Mouse (Mus musculus): ENCODE results near the gene Hdac9.

GRCm38 (mm10) chr12:34791213-34792112 lies 125.4 kb downstream of the Hdac9 start:
- no peak for TF ChIP-seq POLR2A (IDR thresholded peaks at IDR 0.05; ENCODE audit: control insufficient read depth in 1 of 2, insufficient read depth in 1 of 2, low read depth in 1 of 2, low read length in 2 of 2, poor library complexity in 1 of 2)
- no peak for TF ChIP-seq KAT2A (conservative IDR thresholded peaks at IDR 0.05; ENCODE audit: low read depth, low read length)
- no peak for TF ChIP-seq USF2 (IDR thresholded peaks at IDR 0.05; ENCODE audit: borderline replicate concordance in 1 of 2, insufficient read depth in 1 of 2, low read depth in 1 of 2, low read length in 2 of 2)
- no peak for TF ChIP-seq CTCF (IDR thresholded peaks at IDR 0.05 in 2 of 3, conservative IDR thresholded peaks at IDR 0.05 in 1 of 3; ENCODE audit: control insufficient read depth in 1 of 3, insufficient read depth in 1 of 3, low read depth in 2 of 3, low read length in 3 of 3, poor library complexity in 1 of 3, severe bottlenecking in 1 of 3)
- no peak for TF ChIP-seq EP300 (IDR thresholded peaks at IDR 0.05; ENCODE audit: low read depth in 1 of 2, low read length in 2 of 2)
- no peak for TF ChIP-seq JUND (IDR thresholded peaks at IDR 0.05; ENCODE audit: low read depth, low read length)
- TF ChIP-seq UBTF (IDR thresholded peaks at IDR 0.05; ENCODE audit: borderline replicate concordance, insufficient read depth, low read depth, low read length): no peak
- no peak for TF ChIP-seq POLR2AphosphoS2 (IDR thresholded peaks at IDR 0.05; ENCODE audit: low read length)
- no peak for TF ChIP-seq SMC3 (IDR thresholded peaks at IDR 0.05; ENCODE audit: low read depth, low read length)
